Mouse (Mus musculus) ES-Bruce4 (cell line): Measurements from ENCODE around the gene Tex48.

Experiments
- CTCF ChIP-seq: IDR thresholded peaks from one replicate; pipeline ENCODE4 v1.8.1; 2011; ENCODE audit warnings: low read depth, low read length
- EP300 ChIP-seq: IDR thresholded peaks from 2 replicates; pipeline ENCODE4 v1.6.1; 2011; ENCODE audit warnings: low read depth, low read length; ENCODE audit not compliant: insufficient read depth
- POLR2A ChIP-seq: IDR thresholded peaks from one replicate; pipeline ENCODE4 v1.8.1; 2011; ENCODE audit warnings: low read length; ENCODE audit not compliant: insufficient read depth

- no peak for TF ChIP-seq CTCF
- TF ChIP-seq POLR2A: no peak
- TF ChIP-seq EP300: no peak
Observed at GRCm38 (mm10) chr4:63595259-63595658, 27.0 kb downstream of the Tex48 start.
